Mouse (Mus musculus): ENCODE measurements around the gene Pde7b. TPM values are rescaled to one million over a fixed set of nuclear protein-coding genes. Genes with fewer than 3 reads are reported as not detected.

Gene Pde7b
- total and polyA plus RNA-seq, 3 experiments: not detected

- H3K27ac ChIP-seq (ENCODE audit: insufficient read depth, low read depth): no peak overlapping the region
- TF ChIP-seq ZC3H11A (IDR thresholded peaks at IDR 0.05; ENCODE audit: low read depth, low read length): no peak
- TF ChIP-seq SIN3A (IDR thresholded peaks at IDR 0.05; ENCODE audit: low read length): no peak
- TF ChIP-seq MAX (IDR thresholded peaks at IDR 0.05; ENCODE audit: low read length): no peak
- H3K4me3 ChIP-seq (replicated peaks in 1 of 3; ENCODE audit: low read depth in 2 of 3, low read length in 2 of 3, poor library complexity in 1 of 3): no peak overlapping the region
- DNase-seq (ENCODE audit: extremely low read depth): no peak
- in situ Hi-C loops (cut with MboI; ENCODE audit: low pct_ligation_motif_present, low pct_unique_long_range_greater_than_20kb, low sequenced_read_pairs) (no loop called here), dilution Hi-C loops (cut with MboI; ENCODE audit: extremely low pct_ligation_motif_present, extremely low pct_unique_long_range_greater_than_20kb, low sequenced_read_pairs) (no loop called here)
- H3K27me3 ChIP-seq (replicated peaks): no peaks in the 10 kb centered on the region
- no peaks in the 10 kb centered on the region for H3K4me1 ChIP-seq (ENCODE audit: control insufficient read depth in 1 of 2, insufficient read depth in 2 of 2)
- H3K9ac ChIP-seq (ENCODE audit: insufficient read depth, low read depth): no peak overlapping the region
- no peaks in the 10 kb centered on the region for H3K36me3 ChIP-seq (replicated peaks in 1 of 2; ENCODE audit: control insufficient read depth in 1 of 2, insufficient read depth in 1 of 2, low read length in 1 of 2)
- no peak overlapping the region for H3K4me2 ChIP-seq (ENCODE audit: insufficient read depth, low read depth, poor library complexity, severe bottlenecking)
- H3K9me3 ChIP-seq (replicated peaks; ENCODE audit: low read length): peaks cover 4% of the 10 kb centered on the region
- no peaks in the 10 kb centered on the region for H3K79me2 ChIP-seq (replicated peaks; ENCODE audit: control insufficient read depth, extremely low read depth, insufficient read depth, poor library complexity, severe bottlenecking)
These were observed 316.5 kb downstream of the Pde7b start for GRCm38 (mm10) chr10:20408336-20408735.

- DNase-seq (ENCODE audit: extremely low read depth): peak; percentile 49
- Histone ChIP-seq H3K4me2 (ENCODE audit: insufficient read depth, low read depth, poor library complexity, severe bottlenecking) (no peak overlapping the region), H3K9me3 (replicated peaks; ENCODE audit: low read length) (no peaks in the 10 kb centered on the region), H3K36me3 (replicated peaks in 1 of 2; ENCODE audit: control insufficient read depth in 1 of 2, insufficient read depth in 1 of 2, low read length in 1 of 2) (no peaks in the 10 kb centered on the region), H3K79me2 (replicated peaks; ENCODE audit: control insufficient read depth, extremely low read depth, insufficient read depth, poor library complexity, severe bottlenecking) (no peaks in the 10 kb centered on the region), H3K4me3 (replicated peaks in 1 of 3; ENCODE audit: low read depth in 2 of 3, low read length in 2 of 3, poor library complexity in 1 of 3) (no peak overlapping the region), H3K27me3 (replicated peaks) (no peaks in the 10 kb centered on the region), H3K27ac (ENCODE audit: insufficient read depth, low read depth) (no peak overlapping the region), H3K9ac (ENCODE audit: insufficient read depth, low read depth) (no peak overlapping the region), H3K4me1 (ENCODE audit: control insufficient read depth in 1 of 2, insufficient read depth in 2 of 2) (no peaks in the 10 kb centered on the region)
- in situ Hi-C loops (cut with MboI; ENCODE audit: low pct_ligation_motif_present, low pct_unique_long_range_greater_than_20kb, low sequenced_read_pairs): no loop called here
- TF ChIP-seq IRF4 (IDR thresholded peaks at IDR 0.05; ENCODE audit: low read depth, low read length): no peak
- TF ChIP-seq ZC3H11A (IDR thresholded peaks at IDR 0.05; ENCODE audit: low read depth, low read length): peak; percentile 30; the same call in 1 of the 2 replicates
- TF ChIP-seq CTCF (conservative IDR thresholded peaks at IDR 0.05 in 1 of 2, IDR thresholded peaks at IDR 0.05 in 1 of 2; ENCODE audit: low read depth in 2 of 2, low read length in 2 of 2): peak; percentile 83 to 88
- TF ChIP-seq ZMIZ1 (IDR thresholded peaks at IDR 0.05; ENCODE audit: low read depth, low read length): no peak
- no peak for TF ChIP-seq ZKSCAN1 (IDR thresholded peaks at IDR 0.05; ENCODE audit: borderline replicate concordance, low read depth, low read length)
- TF ChIP-seq TCF12 (IDR thresholded peaks at IDR 0.05; ENCODE audit: low read depth, low read length): no peak
- no peak for TF ChIP-seq NELFE (IDR thresholded peaks at IDR 0.05; ENCODE audit: low read depth, low read length)
- no peak for TF ChIP-seq USF1 (IDR thresholded peaks at IDR 0.05; ENCODE audit: low read depth, low read length)
- TF ChIP-seq MAX (IDR thresholded peaks at IDR 0.05; ENCODE audit: low read length): no peak
- no peak for TF ChIP-seq POLR2A (IDR thresholded peaks at IDR 0.05; ENCODE audit: low read depth, low read length)
- peak; percentile 88 for TF ChIP-seq SMC3 (IDR thresholded peaks at IDR 0.05; ENCODE audit: low read depth, low read length)
- no peak for TF ChIP-seq POLR2AphosphoS2 (IDR thresholded peaks at IDR 0.05; ENCODE audit: low read depth, low read length)
- TF ChIP-seq MEF2A (IDR thresholded peaks at IDR 0.05; ENCODE audit: borderline replicate concordance, low read depth, low read length): no peak
- TF ChIP-seq PAX5 (IDR thresholded peaks at IDR 0.05; ENCODE audit: low read length): no peak
- no peak for TF ChIP-seq KAT2A (IDR thresholded peaks at IDR 0.05; ENCODE audit: insufficient replicate concordance, low read length)
- TF ChIP-seq CHD2 (IDR thresholded peaks at IDR 0.05; ENCODE audit: low read length): no peak
- peak; percentile 92 for TF ChIP-seq RAD21 (IDR thresholded peaks at IDR 0.05; ENCODE audit: low read depth, low read length)
- no peak for TF ChIP-seq JUND (conservative IDR thresholded peaks at IDR 0.05; ENCODE audit: low read depth, low read length)
- no peak for TF ChIP-seq MXI1 (IDR thresholded peaks at IDR 0.05; ENCODE audit: low read depth, low read length)
- TF ChIP-seq BHLHE40 (IDR thresholded peaks at IDR 0.05; ENCODE audit: low read depth, low read length): no peak
- no peak for TF ChIP-seq MYC (IDR thresholded peaks at IDR 0.05; ENCODE audit: low read depth, low read length)
- no peak for TF ChIP-seq USF2 (conservative IDR thresholded peaks at IDR 0.05; ENCODE audit: low read depth, low read length)
- no peak for TF ChIP-seq MAZ (IDR thresholded peaks at IDR 0.05; ENCODE audit: low read depth, low read length)
- TF ChIP-seq ZNF384 (IDR thresholded peaks at IDR 0.05; ENCODE audit: low read depth, low read length): no peak
- TF ChIP-seq CHD1 (IDR thresholded peaks at IDR 0.05; ENCODE audit: low read depth, low read length): no peak
- dilution Hi-C loops (cut with MboI; ENCODE audit: extremely low pct_ligation_motif_present, extremely low pct_unique_long_range_greater_than_20kb, low sequenced_read_pairs): no loop called here
These were observed 319.4 kb downstream of the Pde7b start for GRCm38 (mm10) chr10:20405471-20405870.

Measured in CH12.LX (cell line).